Mouse (Mus musculus) heart, adult 2 months (tissue): ENCODE data around the gene Ell. TPM values are rescaled to one million over a fixed set of nuclear protein-coding genes. Genes with fewer than 3 reads are reported as not detected.
A peak's percentile ranks its signal among the peaks of the same experiment; 100 is the strongest.

Experiments used
- DNase-seq, 2 experiments: peaks; one replicate each; pipeline ENCODE4 v3.0.0; 2021
- H3K27ac ChIP-seq: fragments of 200-600 bp; 2 replicates; pipeline ENCODE4 v1.8.1; 2022
- H3K27me3 ChIP-seq: fragments of 200-500 bp; 2 replicates; pipeline ENCODE4 v1.6.1; 2012; ENCODE audit warnings: mild to moderate bottlenecking, low read length, inconsistent platforms, mixed read lengths; ENCODE audit not compliant: control insufficient read depth, insufficient read depth
- H3K36me3 ChIP-seq: fragments of 200-500 bp; 2 replicates; pipeline ENCODE4 v1.6.1; 2012; ENCODE audit warnings: low read length, inconsistent platforms; ENCODE audit not compliant: control insufficient read depth, insufficient read depth
- H3K4me1 ChIP-seq: fragments of 200-500 bp; 2 replicates; pipeline ENCODE4 v1.6.1; 2011; ENCODE audit warnings: low read length; ENCODE audit not compliant: control insufficient read depth, insufficient read depth
- H3K4me3 ChIP-seq: fragments of 200-600 bp; 2 replicates; pipeline ENCODE4 v1.8.1; 2022
- H3K79me2 ChIP-seq: fragments of 200-500 bp; replicated peaks from 2 replicates; pipeline ENCODE4 v1.6.1; 2012; ENCODE audit warnings: mild to moderate bottlenecking, inconsistent platforms, low read length, moderate library complexity, mixed read lengths; ENCODE audit not compliant: control insufficient read depth, insufficient read depth
- H3K9ac ChIP-seq: fragments of 200-500 bp; 2 replicates; pipeline ENCODE4 v1.6.1; 2012; ENCODE audit warnings: low read depth, mild to moderate bottlenecking, control low read depth, inconsistent platforms, low read length, mixed read lengths
- CTCF ChIP-seq: fragments of 200-600 bp; IDR thresholded peaks from 2 replicates; pipeline ENCODE4 v1.8.1; 2022; ENCODE audit warnings: antibody characterized with exemption, mild to moderate bottlenecking, moderate library complexity
- EP300 ChIP-seq: fragments of 200-500 bp; IDR thresholded peaks from 2 replicates; pipeline ENCODE4 v1.6.1; 2011; ENCODE audit warnings: low read depth, low read length, control low read depth; ENCODE audit not compliant: insufficient read depth
- POLR2A ChIP-seq: fragments of 200-500 bp; IDR thresholded peaks from 2 replicates; pipeline ENCODE4 v1.6.1; 2011; ENCODE audit warnings: mild to moderate bottlenecking, low read depth, low read length, control low read depth; ENCODE audit not compliant: insufficient read depth
- WGBS: fragments of 180-500 bp; shearing (Covaris S2); methylation state at CpG from one replicate; pipeline ENCODE4 v1.1.7; 2018; 5-methylcytosine and 5-hydroxymethylcytosine counted together
- intact Hi-C: fragments of 180-260 bp; cut with DNase I; formaldehyde crosslinking; loops from one replicate; pipeline ENCODE4 v1.15.1; 2025
- polyA plus RNA-seq: library from polyadenylated mRNA; depleted of rRNA; stranded (reverse); fragments of >200 nt; gene quantifications from 2 replicates; pipeline ENCODE4 v1.2.3, GENCODE M21; 2012
- total RNA-seq, 2 experiments: library from RNA; stranded (reverse); gene quantifications; 2 replicates each; pipeline ENCODE4 v1.2.3; 2021

Gene Ell
- total and polyA plus RNA-seq, 3 experiments = 9.6 to 12.7 (median 12.0) TPM

GRCm38 (mm10) chr8:70555079-70555747 is 16.0 kb downstream of the Ell start:
- Histone ChIP-seq H3K9ac (no peak overlapping the region), H3K4me1 (peaks cover 50% of the 10 kb centered on the region), H3K27ac (peak overlapping the region; percentile 17; the same call in 1 of the 2 replicates), H3K4me3 (no peak overlapping the region), H3K36me3 (no peaks in the 10 kb centered on the region; the same call in 1 of the 2 replicates), H3K27me3 (no peaks in the 10 kb centered on the region), H3K79me2 (peaks cover 1% of the 10 kb centered on the region)
- WGBS = 76% methylated on average over 4 of the region's 4 CpGs
- DNase-seq = no peak
- intact Hi-C loops = no loop called here
- no peak for TF ChIP-seq POLR2A
- TF ChIP-seq CTCF = no peak
- no peak for TF ChIP-seq EP300

GRCm38 (mm10) chr8:70558334-70558733 is 19.1 kb downstream of the Ell start:
- WGBS = 22% methylated on average over 4 of the region's 4 CpGs
- DNase-seq = peak in 1 of 2 experiments; percentile 43
- Histone ChIP-seq H3K79me2 (no peaks in the 10 kb centered on the region; the same call in none of the 2 replicates), H3K36me3 (peaks cover 11% of the 10 kb centered on the region; the same call in 1 of the 2 replicates), H3K9ac (peak overlapping the region; percentile 33; the same call in 1 of the 2 replicates), H3K27me3 (no peaks in the 10 kb centered on the region), H3K27ac (peak overlapping the region; percentile 44; the same call in 1 of the 2 replicates), H3K4me3 (no peak overlapping the region), H3K4me1 (peaks cover 49% of the 10 kb centered on the region)
- peak; percentile 22; the same call in 1 of the 2 replicates for TF ChIP-seq EP300
- TF ChIP-seq POLR2A = no peak
- peak; percentile 58 for TF ChIP-seq CTCF
- intact Hi-C loops = no loop called here

GRCm38 (mm10) chr8:70558983-70559382 is 19.7 kb downstream of the Ell start:
- Histone ChIP-seq H3K27ac (peak overlapping the region; percentile 36; the same call in 1 of the 2 replicates), H3K27me3 (no peaks in the 10 kb centered on the region), H3K36me3 (peaks cover 11% of the 10 kb centered on the region; the same call in 1 of the 2 replicates), H3K4me1 (peaks cover 45% of the 10 kb centered on the region), H3K9ac (no peak overlapping the region), H3K79me2 (no peaks in the 10 kb centered on the region; the same call in none of the 2 replicates), H3K4me3 (no peak overlapping the region)
- DNase-seq = no peak
- no peak for TF ChIP-seq EP300
- peak; percentile 54 for TF ChIP-seq CTCF
- 74% methylated on average over 3 of the region's 3 CpGs for WGBS
- intact Hi-C loops = no loop called here

GRCm38 (mm10) chr8:70560096-70560495 is 20.8 kb downstream of the Ell start:
- 15% methylated on average over 2 of the region's 2 CpGs for WGBS
- intact Hi-C loops = loop anchor here (1.0 to 2.0 kb wide), 2 partner anchors 25 to 51 kb away; no protein-coding TSS in a partner anchor
- Histone ChIP-seq H3K4me1 (peaks cover 50% of the 10 kb centered on the region), H3K27ac (peak overlapping the region; percentile 74), H3K9ac (no peak overlapping the region), H3K27me3 (no peaks in the 10 kb centered on the region), H3K79me2 (no peaks in the 10 kb centered on the region; the same call in none of the 2 replicates), H3K4me3 (no peak overlapping the region), H3K36me3 (peaks cover 11% of the 10 kb centered on the region; the same call in 1 of the 2 replicates)
- peak; percentile 67 to 82 for DNase-seq
- TF ChIP-seq POLR2A (no peak), CTCF (peak; percentile 84), EP300 (peak; percentile 84)

- Histone ChIP-seq H3K9ac (peak overlapping the region; percentile 3; the same call in 1 of the 2 replicates), H3K36me3 (peaks cover 11% of the 10 kb centered on the region; the same call in 1 of the 2 replicates), H3K79me2 (no peaks in the 10 kb centered on the region; the same call in none of the 2 replicates), H3K27me3 (no peaks in the 10 kb centered on the region), H3K4me1 (peaks cover 54% of the 10 kb centered on the region), H3K4me3 (no peak overlapping the region), H3K27ac (peak overlapping the region; percentile 74)
- 0 out of 2 replicates have a peak, but pooled peaks have one; percentile 28 for TF ChIP-seq EP300
- no peak for TF ChIP-seq POLR2A
- TF ChIP-seq CTCF = no peak
- 35% methylated on average over 3 of the region's 3 CpGs for WGBS
- intact Hi-C loops = loop anchor here (1.0 to 2.0 kb wide), 2 partner anchors 25 to 50 kb away; no protein-coding TSS in a partner anchor
- no peak for DNase-seq
Measured at GRCm38 (mm10) chr8:70560564-70560963, 21.3 kb downstream of the Ell start.
